Mouse (Mus musculus) liver (tissue): ENCODE results near the gene Ntng2.

Experiments
- DNase-seq: peaks from one replicate; pipeline ENCODE4 v3.0.0-alpha.2; 2020; ENCODE audit warnings: mixed read lengths

The Ntng2 gene

DNA sequence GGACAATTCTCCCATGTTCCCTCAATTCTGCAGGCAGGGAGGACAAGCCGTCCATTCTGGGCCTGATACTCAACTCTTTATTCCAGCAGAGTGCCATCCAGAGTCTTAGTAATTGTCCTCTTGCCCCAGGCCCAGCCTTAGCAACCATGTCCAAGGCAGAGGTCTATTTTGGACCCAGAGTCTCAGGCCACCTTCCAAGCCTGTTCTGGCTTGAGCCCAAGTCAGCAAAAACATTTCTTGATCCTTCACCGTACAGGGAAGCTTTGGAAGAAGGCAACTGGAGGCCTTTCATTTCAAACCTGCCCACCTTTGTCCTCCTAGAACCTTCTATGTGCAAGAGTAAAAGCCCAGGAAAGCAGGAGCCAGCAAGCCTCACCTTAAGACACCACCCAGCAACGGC, 17.8 kb downstream of the Ntng2 start:
- DNase-seq: no peak

DNA sequence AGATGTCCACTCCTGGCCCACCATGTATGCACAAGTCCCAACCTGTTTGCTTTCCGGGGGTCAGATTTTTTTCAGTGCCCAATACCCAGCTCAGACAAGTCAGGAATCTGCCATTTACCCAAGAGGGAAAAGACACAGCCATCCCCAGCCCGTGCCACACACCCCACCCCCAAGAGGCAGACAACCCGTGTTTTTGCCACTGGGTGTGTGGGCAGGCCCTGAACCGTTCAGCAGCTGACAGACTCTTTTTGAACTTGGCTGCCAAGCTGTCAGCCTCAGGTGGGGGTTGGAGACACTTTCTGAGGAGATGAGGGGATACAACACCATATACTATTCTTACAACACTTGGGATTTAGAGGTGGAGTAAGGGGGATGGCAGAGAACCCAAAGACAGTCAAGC, 18.8 kb downstream of the Ntng2 start:
- no peak for DNase-seq

DNA sequence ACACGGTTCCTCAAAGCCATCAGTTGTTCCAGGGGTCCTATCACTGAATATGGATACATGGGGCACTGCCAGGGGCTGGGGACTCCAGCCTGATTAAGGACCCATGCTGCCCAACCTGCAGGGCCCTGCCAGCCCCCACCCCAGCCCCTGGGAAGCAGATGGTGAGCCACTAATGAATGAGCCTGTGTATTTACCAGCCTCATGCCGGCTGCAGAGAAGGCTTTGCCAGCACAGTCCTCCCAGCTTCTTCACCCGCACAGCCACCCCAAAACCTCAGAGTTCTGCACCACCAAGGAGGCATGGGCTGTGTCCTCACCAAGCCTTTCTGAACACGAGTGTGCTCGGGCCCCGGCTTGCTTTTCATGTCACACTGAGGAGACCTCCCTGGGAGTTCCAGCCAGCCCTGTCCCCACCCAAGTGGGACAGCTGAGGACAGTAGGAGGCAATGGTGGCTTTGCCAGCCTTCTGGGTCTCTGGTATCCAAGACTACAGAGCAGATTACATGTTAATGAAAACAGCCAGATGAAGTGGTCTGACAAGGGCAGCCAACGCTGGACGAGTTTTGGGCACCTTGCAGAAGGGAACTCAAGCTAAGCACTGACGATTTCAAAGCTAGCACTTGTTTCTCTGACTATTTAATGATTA, 22.5 kb downstream of the Ntng2 start:
- DNase-seq: no peak

DNA sequence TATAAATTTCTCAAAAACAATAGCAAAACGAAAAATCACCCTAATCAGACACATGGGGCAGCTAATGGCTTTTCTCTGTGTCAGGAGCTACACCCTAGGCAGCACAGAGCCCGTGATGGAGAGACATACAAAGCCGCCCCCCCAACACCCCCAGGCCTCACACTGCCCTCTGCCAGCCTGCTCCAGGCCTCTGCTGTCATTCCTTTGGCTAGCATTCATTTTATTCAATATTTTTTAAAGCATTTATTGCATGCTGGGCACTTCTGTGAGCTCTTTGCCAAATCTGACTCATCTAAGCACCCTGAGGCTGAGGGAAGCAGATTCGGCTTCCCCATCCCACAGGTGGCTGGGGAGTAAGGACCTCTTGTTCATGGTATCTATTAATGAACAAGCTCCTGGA, 26.1 kb downstream of the Ntng2 start:
- DNase-seq: no peak

DNA sequence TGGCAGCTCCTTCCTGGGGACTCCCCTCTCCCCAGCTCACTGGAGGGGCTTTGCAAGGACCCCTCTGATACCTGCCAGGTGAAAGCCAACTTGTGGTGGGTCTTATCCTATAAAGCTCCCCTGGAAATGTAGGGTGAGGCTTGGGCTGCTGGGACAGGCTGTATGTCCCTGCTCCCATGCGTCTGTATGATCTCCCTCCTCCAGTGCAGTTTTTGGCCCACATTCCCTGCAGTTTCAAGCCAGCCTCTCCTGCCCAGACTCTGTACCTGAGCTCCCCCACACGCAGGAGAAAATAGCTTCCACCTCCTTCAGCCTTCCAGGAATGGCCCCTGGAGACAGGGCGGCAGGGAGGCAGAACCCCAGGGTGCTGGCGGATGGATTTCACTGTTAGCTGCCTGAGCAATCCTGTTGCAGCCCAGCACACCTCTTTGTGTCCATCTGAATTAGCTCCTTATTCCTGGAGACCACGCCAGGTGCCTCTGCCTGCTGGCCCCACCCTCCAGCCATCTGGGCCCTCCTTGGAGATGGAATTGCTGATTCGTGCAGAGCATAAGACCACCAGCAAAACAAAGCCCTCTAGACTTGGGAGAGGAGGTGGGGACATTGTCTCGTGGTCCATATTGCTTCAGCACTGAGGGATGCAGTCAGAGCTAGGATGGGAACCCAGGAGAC, 29.1 kb downstream of the Ntng2 start:
- DNase-seq: no peak

DNA sequence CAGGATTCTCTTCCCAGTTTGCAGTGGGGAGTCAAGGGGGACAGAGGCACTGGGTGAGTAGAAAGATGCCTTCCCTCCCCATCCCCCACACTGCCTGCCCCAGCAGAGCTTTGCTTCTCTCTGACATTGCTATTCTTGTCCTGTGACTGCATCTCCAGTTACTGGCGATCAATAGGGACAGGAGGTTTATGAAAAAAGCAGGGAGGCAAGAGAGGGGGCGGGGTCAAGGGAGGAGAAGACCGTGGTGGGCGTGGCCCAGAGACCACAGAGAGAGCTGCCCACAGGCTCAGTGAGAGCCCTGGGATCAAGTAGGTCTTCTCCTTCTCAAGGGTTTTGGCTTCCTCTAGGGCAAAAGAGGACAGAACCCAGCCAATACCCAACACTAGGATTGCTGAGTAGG, 30.5 kb downstream of the Ntng2 start:
- peak; percentile 15 for DNase-seq

DNA sequence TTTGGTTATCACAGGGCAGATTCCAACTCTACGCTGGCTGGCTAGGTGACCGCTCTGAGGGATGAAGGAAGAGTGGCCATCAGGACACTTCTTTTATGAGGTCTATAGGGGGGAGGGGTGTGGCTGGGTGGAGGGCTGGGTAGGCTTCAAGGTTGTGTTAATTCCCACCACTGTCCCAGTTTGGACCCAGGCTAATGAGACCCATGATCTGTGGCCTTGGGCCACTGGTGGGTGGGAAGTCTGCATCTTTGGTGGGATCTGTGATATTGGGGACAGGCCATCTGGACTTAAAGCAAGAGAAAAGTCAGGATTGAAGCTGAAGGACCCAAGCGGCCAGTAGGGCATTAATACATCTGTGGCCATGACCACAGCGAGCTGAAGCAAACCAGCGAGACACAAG, 34.0 kb downstream of the Ntng2 start:
- DNase-seq: no peak

DNA sequence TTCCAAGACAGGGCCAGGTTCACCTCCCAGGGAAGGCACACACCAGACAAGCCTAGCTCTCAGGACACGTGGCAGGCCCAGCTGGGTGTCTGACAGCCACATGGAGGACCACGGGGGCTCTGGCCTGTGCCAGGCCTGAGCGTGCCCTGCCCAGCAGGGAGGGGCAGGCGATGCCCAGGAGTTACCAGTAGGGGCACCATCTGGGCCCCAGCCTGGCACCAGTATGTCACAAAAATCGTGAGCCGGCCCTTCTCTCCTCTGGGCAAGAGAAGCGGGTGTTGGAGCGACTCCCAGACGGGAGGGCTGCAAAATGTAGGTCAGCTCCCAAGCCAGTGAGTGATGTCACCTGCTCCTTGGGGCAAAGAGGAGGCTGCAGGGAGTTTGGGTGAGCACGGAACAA, 34.9 kb downstream of the Ntng2 start:
- no peak for DNase-seq

DNA sequence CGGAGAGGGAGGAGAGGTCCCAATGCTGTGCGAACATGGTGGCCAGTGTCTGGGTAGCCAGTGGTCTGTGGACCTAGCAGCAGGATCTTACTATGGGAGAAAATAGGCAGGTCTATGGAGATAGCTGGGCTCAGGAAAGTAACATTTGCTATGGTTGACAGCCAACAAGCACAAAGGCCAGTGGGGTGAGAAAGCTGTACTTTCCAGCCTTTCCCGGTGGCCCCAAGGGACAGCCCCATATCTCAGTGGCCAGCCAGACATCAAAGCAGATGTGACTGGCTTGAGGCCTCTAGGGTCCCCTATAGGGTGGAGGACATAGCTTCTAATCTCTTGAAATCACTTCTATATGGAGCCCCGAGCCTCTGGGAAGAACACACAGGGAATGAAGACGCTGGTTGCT, 35.8 kb downstream of the Ntng2 start:
- DNase-seq: no peak

DNA sequence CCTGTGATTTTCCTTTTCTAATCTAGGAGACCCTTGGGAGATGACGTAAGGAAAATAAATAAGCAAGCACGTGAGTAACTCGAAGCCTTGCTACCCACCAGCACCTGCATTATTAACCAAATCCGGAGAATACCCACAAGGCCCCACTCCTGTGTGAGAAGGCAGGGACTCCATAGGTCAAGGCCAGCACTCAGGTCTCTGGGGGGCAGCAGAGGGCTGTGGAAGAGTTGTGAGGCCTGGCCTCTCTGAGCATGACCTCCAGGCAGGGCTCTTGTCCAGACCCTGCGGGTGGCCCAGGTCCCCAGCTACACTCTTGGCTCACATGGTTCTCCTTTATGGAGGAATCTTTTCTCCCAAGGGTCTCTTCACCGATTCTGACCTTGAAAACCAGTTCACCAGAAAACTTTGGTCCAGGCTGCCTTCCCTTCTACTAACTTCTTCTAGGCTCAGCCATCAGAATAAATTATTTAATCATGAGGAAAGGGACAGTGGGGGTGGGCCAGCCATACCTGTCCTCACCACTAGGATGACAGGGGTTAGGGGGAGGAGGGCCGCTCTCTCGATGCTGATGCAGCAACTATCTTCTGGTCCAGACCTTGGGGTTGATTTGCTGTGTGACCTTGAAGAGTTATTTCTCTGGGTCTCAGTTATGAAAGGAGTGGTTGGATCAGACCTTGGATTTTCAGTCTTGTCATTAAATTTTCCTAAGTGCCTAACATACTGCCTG, 36.4 kb downstream of the Ntng2 start:
- no peak for DNase-seq

DNA sequence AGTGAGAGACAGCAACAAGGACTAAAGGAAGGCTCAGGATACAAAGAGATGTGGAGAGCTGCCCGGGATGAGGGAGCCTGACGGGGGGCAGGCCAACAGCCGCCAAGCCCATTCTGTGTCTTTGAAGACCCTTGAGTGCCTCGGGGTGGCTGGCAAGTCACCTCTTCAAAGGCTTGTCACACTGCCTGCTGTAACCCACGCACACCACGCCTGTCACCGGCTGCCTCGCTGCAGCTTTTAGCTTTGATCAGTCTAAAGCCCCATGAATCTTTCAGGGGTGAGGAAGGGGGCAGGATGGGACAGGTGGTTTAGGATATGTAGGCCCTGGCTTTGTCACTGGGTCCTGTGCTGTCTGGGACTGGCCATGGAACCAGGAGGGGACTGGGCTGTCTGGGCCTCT, 46.6 kb downstream of the Ntng2 start:
- no peak for DNase-seq

DNA sequence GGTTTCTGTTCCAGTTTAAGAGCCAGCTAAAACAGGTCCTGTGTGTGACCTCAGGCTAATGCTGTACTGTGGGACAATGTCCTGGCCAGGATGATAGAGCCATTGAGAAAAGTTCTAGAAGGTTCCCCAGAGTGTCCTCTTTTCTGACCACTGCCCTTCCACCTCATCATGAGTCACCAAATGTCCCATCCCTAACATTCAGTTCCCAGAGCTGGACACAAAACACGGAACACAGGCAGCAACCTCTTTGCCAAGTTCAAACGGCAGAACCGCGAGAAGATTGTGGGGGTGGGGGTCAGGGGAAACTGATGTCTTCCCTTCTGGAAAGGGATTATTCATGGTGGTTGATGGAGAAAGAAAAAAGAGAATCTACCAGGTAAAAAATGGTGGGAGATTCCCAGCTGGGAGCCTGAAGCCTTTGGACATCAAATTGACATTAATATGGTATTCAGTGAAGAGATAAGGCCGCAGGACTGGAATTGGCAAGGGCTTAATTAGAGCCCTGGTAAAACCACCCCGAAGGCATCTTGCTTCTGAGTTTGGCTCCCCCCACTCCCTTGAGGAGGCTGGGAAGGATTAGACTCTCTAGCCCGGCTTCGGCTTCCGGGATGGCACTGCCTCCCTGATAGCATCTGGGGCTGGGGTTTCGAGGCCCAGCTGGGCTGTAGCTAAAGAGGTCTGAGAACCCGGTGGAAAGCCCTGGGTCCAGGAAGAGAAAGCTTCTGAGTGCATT, 51.4 kb downstream of the Ntng2 start:
- no peak for DNase-seq

DNA sequence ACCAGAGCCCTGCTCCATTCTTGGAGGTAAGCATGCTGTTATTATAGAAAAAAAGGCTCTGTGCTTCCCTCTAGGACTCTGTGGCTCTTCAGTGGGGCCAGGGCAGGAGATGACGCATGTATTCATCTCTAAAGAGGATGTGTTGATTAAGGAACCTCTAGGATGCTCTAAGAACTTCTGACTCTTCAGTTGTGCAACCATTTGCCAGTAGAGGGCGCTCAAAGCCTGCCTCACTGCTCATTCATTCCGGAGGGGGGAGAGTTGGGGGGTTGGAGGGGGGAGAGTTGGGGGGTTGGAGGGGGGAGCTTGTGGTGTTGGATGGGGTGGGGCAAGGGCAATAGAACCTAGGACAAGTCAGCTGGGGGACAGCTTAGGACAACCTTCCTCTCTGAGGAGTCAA, 52.9 kb downstream of the Ntng2 start:
- peak; percentile 57 for DNase-seq

DNA sequence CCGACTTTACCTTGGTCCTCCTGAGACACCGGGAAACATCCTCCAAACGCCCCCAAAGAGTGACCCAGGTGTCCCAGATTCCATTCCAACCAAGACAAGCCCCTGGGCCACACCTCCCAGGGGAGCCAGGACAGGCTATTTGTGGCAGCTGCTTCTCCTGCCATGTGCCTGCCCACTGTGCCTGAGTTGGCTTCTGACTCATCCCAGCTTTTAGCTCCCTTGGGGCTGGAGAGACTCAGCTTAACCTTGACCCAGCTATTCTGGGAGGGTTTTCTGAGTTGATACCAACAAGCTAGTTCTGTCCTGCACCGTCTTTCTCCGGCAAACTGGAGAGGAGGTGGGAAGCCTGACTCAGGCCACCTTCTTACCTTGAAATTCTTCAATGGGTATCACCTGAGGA, 54.4 kb downstream of the Ntng2 start:
- no peak for DNase-seq

DNA sequence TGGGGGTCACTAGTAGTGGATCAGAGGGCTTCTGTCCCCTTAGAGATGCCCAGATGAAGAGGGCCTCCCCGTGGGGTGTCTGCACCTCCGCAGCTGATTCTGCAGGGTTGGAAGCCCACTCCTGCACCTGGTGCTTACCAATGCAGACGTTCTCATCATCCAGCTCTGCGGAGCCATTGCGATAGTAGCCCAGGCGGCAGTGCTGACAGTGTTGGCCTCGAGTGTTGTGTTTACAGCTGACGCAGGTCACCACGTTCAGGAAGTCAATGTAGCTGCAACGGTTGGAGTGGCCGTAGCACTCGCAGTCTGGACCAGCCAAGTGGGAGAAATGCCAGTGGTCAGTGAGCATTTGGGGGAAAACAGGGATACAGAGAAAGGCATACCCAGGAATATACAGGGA, 56.0 kb downstream of the Ntng2 start:
- DNase-seq: no peak

DNA sequence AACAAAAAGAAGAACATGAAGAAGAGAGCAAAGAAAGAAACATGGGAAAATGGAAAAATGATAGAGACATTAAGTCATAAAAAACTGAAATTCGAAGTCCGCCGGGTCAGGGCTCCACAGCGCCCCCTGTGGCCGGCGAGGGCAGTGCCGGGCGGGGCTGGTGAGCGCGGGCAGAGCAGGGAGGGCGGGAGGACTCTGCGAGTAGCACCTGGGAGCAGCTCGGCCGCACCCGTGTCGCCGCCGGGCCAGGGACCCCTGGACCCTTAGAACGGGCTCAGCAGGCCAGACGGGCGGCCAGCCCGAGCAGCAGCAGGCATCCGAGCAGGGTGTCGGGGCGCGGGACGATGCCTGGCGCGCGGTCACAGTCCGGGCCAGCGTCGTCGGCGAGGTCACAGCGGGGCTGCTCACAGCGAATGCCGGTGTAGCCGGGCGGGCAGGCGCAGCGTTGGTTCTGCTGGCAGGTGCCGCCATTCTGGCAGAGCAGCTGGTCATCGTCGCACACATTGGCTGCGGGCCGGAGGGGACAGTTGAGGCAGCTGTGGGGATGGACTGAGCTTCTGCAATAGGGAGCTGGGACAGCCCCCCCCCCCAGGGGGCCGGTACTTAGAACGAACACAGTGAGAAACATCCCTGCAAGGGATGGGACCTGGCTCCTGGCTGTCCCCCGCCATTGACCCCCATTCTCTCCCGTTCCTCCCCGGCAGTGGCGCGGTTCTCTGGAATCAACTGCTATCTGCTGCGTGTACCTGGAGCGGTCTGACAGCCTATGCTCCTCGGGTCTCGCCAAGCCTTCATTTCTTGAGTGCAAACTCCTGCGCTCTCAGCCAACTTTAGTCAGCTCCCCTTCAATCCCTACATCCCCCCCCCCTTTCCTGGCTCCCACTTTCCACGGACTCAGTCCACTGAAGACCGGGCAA, 58.0 kb downstream of the Ntng2 start:
- peak; percentile 75 for DNase-seq

DNA sequence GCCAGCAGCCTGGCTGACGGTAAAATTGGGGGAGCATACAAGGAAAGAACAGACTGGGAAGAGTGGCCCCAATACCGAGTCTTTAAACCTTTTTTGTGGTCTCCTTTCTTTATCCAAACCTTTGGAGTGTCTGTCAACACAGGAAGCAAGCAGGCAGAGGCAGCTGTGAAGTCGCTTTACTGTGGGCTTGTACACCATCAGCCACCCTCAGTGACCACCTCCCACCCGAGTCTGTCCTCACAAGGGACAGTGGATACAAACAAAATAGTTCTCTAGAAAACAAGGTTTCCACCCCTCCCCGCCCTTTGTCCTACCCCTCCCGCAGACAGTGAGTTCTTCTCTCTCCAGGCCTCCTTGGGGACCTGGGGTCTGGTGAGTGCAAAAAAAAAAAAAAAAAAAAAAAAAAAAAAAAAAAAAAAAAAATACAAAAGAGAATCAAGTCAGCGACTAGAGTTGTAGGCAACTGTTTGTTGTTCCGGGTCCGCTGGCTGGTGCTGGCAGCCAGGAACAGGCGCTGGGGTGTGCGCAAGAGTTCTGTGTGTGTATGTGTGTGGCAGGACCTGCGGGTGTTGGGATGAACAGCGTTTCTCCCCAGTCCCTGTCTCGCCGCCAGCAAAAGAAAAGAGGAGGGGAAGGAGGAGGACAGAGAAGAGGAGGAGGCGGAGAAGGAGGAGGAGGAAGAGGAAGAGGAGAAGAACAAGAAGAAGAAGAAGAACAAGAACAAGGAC, 58.8 kb downstream of the Ntng2 start:
- DNase-seq: no peak

DNA sequence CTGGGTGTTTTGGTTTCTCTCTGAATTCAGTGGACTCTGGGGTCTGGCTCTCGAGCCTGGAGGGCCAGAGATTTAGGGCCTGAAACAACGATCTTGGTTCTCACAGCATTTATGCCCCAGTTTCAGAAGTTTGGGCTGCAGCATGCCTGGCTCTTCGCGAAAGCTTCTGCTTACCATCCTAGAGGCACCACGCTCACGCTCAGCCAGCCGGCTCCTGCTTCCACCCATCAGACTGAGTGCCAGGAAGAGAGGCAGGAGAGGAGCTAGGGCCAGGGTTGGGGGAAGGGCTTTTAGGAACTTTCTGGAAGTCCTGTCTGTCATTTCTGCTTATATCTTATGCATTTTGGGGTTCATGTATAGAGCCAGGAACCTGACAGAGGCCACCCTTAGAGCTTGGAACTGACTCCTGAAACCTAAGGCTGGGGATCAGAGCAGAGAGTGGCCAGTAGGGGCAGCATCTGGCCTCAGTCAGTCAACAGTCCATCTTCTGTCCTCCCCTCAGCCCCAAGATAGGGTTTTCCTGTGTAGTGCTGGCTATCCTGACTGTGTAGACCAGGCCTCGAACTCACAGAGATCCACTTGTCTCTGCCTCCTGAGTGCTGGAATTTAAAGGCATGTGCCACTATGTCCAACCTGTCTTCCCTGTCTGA, 60.1 kb downstream of the Ntng2 start:
- no peak for DNase-seq

DNA sequence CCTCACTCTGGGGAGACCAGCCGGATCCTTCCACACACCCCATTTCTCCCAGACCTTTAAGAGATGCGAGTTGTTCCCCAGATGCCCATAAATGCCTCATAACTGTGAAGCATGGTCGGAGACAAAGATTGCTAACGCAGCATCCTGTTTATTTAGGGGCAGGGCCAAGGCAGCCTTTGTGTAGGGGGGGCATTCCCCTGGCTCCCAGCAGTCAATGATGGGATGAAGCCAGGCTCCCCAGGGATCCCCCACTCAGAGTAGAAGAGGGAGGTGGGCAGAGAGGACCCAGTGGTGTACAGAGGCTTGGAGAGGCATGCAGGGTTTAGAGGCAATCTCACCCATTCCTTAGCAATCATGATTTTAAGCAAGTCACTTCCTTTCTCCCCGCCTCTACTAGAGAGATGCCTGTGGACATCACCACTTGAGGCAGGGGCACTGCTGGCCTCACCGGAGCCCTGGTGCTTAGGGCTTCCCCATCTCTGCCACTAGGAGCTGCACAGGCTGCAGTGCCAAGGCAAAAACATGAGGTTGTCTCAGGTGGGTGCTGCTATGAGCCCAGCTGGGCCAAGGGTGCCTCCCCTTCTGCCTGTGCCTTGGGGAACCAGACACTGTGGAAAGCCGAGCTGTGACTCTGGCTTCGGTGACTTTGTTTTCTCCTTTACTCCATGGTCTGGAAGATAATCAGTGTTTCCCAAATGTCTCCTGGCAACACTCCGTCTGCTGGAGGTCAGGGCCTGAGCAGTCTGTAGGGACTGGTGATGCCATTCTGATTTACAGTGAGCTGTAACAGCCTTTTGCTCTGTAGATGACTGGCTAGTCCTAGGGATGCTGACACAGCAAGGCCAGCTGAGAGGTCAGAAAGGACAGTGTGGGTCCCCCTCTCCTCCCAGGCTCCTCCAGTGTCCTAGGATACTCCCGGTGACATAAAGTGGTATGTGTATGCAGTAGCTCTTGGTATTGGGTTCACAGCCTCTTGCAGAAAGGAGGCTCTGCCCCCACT, 61.3 kb downstream of the Ntng2 start:
- no peak for DNase-seq

DNA sequence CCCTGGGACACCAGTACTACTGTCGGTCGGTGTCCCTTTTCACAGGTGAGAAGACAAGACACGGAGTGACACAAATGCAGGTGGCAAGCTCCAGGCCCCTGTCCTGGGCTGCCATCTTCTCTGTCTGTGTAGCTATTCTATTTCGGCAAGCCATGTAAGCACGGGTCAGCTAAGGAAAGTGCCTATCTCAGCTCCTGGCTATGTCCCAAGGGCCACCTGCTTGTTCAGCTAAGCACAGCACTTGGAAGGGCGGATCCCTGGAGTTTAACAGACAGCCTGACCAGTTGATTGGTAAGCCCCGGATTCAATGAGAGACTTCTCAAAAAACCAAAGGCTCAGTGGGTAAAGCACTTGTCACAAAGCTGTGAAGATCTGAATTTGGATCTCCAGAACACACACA, 62.4 kb downstream of the Ntng2 start:
- DNase-seq: no peak
